Mouse (Mus musculus): ENCODE measurements around the gene Mfn1.

DNA sequence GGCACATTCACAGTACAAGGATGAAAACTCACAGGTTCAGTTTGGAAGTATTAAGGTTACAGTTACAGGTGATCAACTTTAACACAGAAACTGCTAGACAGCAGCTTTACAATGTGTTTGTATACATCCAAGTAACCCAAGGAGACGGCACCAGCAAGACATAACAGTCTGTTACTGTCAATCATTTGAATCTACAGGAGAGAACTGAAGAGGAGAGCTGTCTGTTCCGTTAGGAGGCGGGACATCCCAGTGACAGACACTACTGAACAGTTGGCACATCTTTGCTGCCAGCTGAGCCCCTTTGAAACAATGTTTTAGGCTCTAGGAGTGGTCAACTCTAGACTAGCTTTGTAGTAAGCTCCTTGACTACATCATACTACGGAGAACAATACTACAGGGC is 54.2 kb downstream of the Mfn1 start:
- TF ChIP-seq POLR2A (IDR thresholded peaks at IDR 0.05; ENCODE audit: low read depth, low read length), result no peak
- no peak for TF ChIP-seq CTCF (conservative IDR thresholded peaks at IDR 0.05 in 1 of 2, IDR thresholded peaks at IDR 0.05 in 1 of 2; ENCODE audit: low read depth in 2 of 2, low read length in 2 of 2)
- no peak for TF ChIP-seq MEF2A (IDR thresholded peaks at IDR 0.05; ENCODE audit: borderline replicate concordance, low read depth, low read length)
- no peak for TF ChIP-seq NELFE (IDR thresholded peaks at IDR 0.05; ENCODE audit: low read depth, low read length)
- TF ChIP-seq SIN3A (IDR thresholded peaks at IDR 0.05; ENCODE audit: low read length), result no peak
- no peak for TF ChIP-seq MAFK (IDR thresholded peaks at IDR 0.05; ENCODE audit: insufficient replicate concordance, low read length)
- TF ChIP-seq ZKSCAN1 (IDR thresholded peaks at IDR 0.05; ENCODE audit: borderline replicate concordance, low read depth, low read length), result no peak
- no peak for TF ChIP-seq TBP (conservative IDR thresholded peaks at IDR 0.05; ENCODE audit: low read depth, low read length)
- TF ChIP-seq EP300 (IDR thresholded peaks at IDR 0.05; ENCODE audit: low read length), result no peak
- TF ChIP-seq CHD1 (IDR thresholded peaks at IDR 0.05; ENCODE audit: low read depth, low read length), result no peak

Data from CH12.LX (cell line).